Mouse (Mus musculus) lung, postnatal 10 days (tissue): Measurements from ENCODE around the gene Mef2b.

Experiments
- DNase-seq: peaks from one replicate; pipeline ENCODE4 v3.0.0; 2021

Mef2b gene

GRCm38 (mm10) chr8:70139026-70139857 lies at the start of gene Mef2b, which contains the start of the genes Rfxank and Borcs8:
TSS of gene Mef2b (plus strand) at chr8:70139711.
TSS of gene Rfxank (minus strand) at chr8:70139154.
TSS of gene Borcs8 (plus strand) at chr8:70139499.
- peak; percentile 100 for DNase-seq

GRCm38 (mm10) chr8:70092786-70093185 lies 46.7 kb upstream of the Mef2b start:
- DNase-seq, result no peak

- DNase-seq, result no peak
Measured at GRCm38 (mm10) chr8:70099276-70099675, 40.2 kb upstream of the Mef2b start.

- DNase-seq, result no peak
Measured at GRCm38 (mm10) chr8:70100241-70100640, 39.3 kb upstream of the Mef2b start.

- peak; percentile 35 for DNase-seq
Measured at GRCm38 (mm10) chr8:70104506-70104905, 35.0 kb upstream of the Mef2b start.

DNA sequence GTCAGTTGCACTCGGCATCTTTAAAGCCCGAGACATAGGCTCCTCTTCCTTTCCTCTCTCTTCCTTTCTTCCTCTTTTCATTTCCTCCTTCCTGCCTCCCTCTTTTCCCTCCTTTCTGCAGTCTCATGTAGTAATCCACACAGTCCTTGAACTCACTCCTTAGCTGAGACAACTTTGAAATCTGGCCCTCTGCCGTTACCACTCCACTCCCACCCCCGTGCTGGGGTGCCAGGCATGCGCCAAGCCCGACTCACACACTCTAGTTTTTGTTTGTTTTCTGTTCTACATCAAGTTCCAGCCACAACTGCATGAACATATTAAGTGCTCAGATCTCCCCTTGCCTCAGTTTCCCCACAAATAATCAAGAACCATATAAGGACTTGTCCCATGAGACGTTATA lies 34.6 kb upstream of the Mef2b start:
- DNase-seq, result no peak

DNA sequence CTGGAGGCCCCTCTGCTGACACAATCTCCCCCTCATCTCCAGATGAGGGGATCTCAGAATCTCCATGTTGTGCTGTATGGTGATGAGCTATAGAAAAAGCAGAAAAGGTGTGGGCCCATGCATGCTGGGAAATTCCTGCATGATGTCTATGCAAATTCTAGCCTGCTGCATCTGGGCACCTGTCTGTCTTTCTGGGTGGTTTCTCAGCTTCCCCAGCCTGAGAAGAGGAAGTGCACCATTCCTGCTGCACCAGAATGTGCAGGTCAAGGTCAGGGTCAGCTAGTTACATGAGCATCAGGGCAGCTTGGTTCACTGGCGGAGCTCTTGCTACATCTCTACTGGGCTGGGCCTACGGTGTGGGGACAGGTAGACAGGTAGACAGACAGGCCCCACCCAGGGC lies 29.1 kb upstream of the Mef2b start:
- no peak for DNase-seq

GRCm38 (mm10) chr8:70111192-70111795 lies 28.2 kb upstream of the Mef2b start:
- DNase-seq, result no peak

DNA sequence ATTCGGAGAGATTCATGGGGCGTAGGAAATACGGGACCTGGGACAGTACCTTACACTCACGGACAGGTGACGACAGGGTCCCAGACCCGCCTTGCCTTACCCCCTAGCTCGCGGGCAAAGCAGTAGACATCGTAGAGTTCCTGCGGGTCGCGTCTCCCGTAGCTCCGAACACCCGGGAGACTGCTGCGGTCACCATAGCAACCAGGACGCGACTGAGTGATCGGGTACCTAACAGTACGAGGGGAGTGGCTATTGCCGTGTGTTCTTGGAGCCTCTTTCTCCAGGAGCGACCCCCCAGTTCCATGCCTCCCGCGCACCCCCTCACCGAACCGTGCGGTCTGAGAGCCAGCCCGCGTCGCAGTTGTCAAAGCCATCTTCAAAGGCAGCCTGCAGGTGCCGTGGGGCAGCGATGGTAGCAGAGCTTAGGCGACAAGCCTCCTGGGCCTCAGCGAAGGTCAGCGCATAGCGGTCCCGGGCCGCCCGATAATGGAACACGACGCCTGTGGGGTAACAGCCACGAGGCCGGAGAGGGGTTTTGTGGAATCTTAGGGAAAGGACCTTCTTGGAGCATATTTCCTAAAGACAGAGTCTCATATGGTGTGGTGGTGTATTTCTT lies 27.0 kb upstream of the Mef2b start:
- no peak for DNase-seq

DNA sequence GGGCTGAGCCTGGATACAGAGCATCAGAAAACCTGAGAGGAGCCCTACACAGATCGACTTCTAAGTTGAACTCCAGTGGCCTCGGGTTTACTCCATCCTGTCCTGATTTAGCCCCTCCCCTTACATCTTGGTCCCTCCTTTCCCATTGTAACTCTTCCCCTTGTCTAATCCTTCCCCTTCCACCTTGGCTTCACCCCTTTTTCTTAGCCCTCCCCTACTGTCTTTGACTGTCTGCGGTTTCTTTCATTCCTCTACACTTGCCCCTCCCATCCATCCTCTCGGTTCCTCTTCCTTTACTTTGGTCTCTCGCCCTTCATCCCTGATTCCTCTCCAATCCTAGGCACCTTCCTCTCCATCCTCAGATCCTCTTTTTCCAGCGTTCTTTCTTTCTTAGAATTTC lies 25.0 kb upstream of the Mef2b start:
- DNase-seq, result no peak

- DNase-seq, result no peak
Measured at GRCm38 (mm10) chr8:70114892-70115291, 24.6 kb upstream of the Mef2b start.

DNA sequence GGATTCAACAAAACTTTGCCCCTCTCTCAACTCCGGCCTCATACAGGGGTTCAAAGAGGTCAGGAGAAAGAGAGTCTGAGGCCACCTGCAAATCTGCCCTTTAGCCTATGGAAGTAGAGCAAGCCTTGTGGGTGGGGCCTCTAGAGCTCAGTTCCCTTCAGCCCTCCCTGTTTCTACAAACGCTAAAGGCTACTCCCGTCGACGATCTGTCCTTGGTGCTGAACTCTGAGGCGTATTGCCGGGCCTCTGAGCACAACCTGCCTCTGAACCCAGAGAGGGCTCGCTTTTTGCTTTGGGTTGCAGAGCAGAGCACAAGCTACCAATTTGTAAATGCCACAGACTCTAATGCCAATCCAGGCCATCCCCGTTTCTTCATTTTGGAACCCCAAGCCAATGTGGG lies 21.9 kb upstream of the Mef2b start:
- DNase-seq, result peak; percentile 49

DNA sequence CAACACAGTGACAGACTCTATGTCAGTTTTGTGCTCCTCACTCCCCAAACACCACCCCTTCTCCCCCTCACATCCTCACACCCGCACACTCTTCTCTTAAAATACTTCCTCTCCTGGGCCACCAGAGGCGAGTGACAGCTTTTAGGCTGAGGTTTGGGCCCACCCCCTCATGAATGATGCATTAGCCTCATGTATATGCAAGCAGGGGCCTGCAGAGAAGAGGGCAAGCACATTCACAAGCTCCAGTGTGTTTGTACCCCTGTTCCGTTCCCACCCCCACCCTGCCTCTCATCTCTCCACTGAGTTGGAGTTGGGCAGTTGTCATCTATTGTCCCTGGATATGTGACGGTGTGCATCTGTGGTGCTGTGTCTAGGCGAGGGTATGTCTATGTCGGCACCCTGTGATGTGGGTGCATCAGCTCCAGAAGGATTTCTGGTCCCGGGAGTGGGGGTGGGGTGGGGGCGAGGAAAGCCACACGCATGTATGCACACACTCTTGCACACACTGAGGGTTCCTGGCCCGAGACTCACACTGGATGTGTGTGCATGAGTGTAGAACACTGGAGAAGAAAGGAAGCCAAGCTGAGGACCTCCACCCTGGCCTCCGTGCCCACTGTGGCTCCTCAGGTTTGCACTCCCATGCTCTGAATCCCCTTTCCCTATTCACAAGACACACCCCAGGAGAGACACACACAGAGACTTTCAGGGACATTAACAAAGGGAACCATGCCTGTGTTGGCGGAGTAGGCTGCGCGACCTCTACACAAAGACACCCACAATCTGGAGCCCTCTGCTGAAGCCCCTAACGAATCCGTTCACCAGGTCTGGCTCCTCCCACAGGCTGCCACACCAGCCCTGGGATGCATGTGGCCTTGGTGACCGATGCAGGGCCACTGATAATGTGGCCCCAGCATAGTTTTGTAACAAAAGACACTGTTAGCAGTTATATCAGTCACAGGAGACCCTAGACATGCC lies 20.5 kb upstream of the Mef2b start:
- DNase-seq, result no peak

DNA sequence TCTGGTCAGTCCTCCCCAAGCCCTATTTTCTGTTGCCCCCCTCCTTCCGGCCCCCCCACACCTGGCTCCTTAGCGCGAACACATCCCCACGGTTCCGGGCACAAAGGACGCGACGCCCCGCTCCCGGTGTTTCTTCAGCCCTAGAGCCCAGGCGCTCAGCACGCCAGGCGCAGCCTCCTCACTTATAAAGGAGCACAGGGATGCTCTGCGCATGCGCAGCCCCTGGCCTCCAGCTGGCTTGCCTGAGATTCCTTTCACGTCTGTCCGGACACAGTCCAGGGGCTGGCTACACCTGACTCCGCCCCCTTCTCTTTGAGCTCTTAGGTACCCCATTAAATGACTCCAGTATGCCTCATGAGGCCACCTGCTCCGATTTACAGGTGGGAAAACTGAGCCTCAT lies 18.8 kb upstream of the Mef2b start, which contains the start of gene Ncan:
Gene Ncan (minus strand): TSS at position 207 of the 400 bp plus-strand sequence.
- peak; percentile 53 for DNase-seq

DNA sequence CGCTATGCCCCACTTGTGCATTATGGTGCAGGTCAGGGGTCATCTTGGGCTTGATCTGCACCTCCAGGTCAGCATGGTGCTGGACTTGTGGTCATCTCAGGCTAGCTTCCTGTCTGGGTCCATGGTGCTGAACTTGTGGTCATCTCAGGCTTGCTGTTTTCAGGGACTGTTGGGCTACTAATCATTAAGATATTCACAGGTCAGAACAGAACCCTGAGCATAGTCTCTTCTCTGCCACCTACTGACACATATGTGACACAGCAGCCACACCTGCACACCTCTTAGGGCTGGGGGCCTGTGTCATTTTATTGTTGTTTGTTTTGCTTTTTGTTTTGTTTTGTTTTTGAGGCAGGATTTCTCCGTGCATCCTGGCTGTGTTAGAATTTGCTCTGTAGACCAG lies 16.6 kb upstream of the Mef2b start:
- no peak for DNase-seq

DNA sequence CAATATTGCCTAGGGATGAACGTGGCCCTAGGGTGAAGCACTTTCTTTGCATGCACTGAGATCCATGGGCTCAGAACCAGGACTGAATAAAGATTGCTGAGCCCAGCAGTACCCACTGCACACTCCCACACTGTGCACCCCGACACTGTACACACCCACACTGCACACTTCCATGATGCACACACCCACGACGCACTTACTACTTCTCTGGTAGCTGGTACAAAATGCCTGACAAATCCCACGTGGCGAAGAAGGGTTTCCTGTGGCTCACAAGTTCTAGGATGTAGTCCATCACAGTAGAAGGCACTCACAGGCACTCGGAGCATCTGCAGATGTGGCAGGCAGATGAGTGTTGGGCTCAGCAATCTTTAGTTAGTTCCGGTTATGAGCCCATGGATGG lies 14.5 kb upstream of the Mef2b start:
- DNase-seq, result no peak

DNA sequence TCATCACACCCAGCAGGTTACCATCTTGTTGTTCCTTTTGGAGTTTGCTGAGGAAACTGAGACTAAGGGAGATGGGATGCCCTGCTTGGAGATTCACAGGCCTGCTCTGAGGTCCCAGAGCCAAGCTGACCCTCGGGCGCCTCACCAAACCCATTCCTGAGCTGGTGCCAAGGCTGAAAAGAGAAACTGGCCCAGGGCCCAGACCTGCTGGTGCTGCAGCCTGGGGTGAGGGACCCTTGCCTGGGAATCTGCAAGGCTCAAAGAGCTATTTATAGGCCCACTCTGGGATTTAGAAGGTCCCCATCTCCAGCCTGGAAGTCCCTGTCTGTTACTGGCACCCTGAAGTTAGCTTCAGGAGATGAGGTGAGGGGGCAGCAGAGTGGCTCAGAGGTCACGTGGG lies 11.1 kb upstream of the Mef2b start:
- peak; percentile 66 for DNase-seq

- DNase-seq, result peak; percentile 70
Measured at GRCm38 (mm10) chr8:70129309-70129952, 10.1 kb upstream of the Mef2b start.

DNA sequence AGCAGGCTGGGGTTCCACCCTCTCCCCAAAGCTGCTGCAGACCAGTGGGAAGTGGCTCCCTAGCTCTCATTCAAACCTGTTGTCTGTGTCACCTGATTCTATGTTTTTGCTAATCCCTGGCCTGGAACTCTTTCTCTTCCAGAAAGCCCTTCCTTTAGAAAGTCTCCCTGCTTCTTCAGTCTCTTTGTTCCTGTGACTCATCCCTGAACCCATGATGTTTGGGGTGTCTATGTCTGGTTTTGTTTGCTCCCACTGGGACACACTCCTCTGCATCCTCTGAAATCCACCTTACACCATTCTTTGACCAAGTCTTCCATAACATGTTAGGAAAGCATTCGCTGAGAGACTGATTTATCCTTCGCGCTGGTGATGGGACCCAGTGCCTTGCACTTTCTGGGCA lies 9.4 kb upstream of the Mef2b start:
- no peak for DNase-seq

GRCm38 (mm10) chr8:70131166-70131883 lies 8.2 kb upstream of the Mef2b start, which contains the start of gene Nr2c2ap:
TSS of gene Nr2c2ap (plus strand) at chr8:70131333.
- peak; percentile 90 for DNase-seq

DNA sequence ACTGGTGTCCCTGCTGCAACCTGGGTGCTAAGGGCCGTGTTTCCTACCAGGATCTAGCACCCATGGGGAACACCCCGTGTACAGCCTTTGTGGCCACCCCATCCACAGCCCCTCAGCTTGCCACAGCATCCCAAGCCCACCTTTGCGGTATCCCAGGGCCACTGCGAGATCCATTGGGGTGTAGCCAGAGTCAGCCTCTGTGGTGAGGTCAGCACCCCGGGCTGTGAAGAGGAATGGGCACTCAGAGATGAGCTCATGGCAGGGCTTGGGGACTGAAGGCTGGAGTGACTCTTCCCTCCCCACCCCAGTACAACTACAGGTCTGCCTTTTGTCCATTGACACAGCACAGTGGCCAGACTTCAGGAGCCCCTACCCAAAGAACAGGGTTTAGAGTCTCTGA lies 5.4 kb upstream of the Mef2b start:
- no peak for DNase-seq
